Mouse (Mus musculus) liver, adult 2 months (tissue): ENCODE measurements around the gene Myo18b. TPM values are rescaled to one million over a fixed set of nuclear protein-coding genes. Genes with fewer than 3 reads are reported as not detected.

Source experiments
- DNase-seq: peaks from one replicate; pipeline ENCODE4 v3.0.0-alpha.2; 2011; ENCODE audit warnings: low read depth, low spot score; ENCODE audit errors: extremely low read depth
- H3K27ac ChIP-seq: fragments of 200-500 bp; replicated peaks from 2 replicates; pipeline ENCODE4 v1.5.1; 2012; ENCODE audit warnings: low read depth, mild to moderate bottlenecking, control low read depth, inconsistent platforms, low read length; ENCODE audit not compliant: insufficient read depth
- H3K27me3 ChIP-seq: fragments of 200-500 bp; 2 replicates; pipeline ENCODE4 v1.6.1; 2012; ENCODE audit warnings: mild to moderate bottlenecking, moderate library complexity, low read length, inconsistent platforms; ENCODE audit not compliant: control insufficient read depth, insufficient read depth
- H3K36me3 ChIP-seq: fragments of 200-500 bp; 2 replicates; pipeline ENCODE4 v1.6.1; 2012; ENCODE audit warnings: low read length, inconsistent platforms; ENCODE audit not compliant: control insufficient read depth, insufficient read depth
- H3K4me1 ChIP-seq: fragments of 200-500 bp; 2 replicates; pipeline ENCODE4 v1.6.1; 2011; ENCODE audit warnings: low read length; ENCODE audit not compliant: control insufficient read depth, insufficient read depth
- H3K4me3 ChIP-seq: fragments of 200-500 bp; 2 replicates; pipeline ENCODE4 v1.5.1; 2011; ENCODE audit warnings: low read depth, mild to moderate bottlenecking, control low read depth, low read length, moderate library complexity; ENCODE audit not compliant: insufficient read depth
- H3K79me2 ChIP-seq: fragments of 200-500 bp; 2 replicates; pipeline ENCODE4 v1.6.1; 2012; ENCODE audit warnings: inconsistent platforms, mild to moderate bottlenecking, low read length, moderate library complexity; ENCODE audit not compliant: control insufficient read depth, insufficient read depth
- H3K9ac ChIP-seq: fragments of 200-500 bp; 2 replicates; pipeline ENCODE4 v1.6.1; 2012; ENCODE audit warnings: low read depth, mild to moderate bottlenecking, control low read depth, inconsistent platforms, low read length
- CTCF ChIP-seq: fragments of 200-500 bp; IDR thresholded peaks from 2 replicates; pipeline ENCODE4 v1.5.1; 2011; ENCODE audit warnings: low read depth, low read length, control low read depth
- POLR2A ChIP-seq: fragments of 200-500 bp; IDR thresholded peaks from 2 replicates; pipeline ENCODE4 v1.6.1; 2011; ENCODE audit warnings: low read length, control low read depth; ENCODE audit not compliant: insufficient read depth; ENCODE audit errors: extremely low read depth
- WGBS: fragments of 180-500 bp; shearing (Covaris S2); methylation state at CpG from one replicate; pipeline ENCODE4 v1.1.7; 2018; 5-methylcytosine and 5-hydroxymethylcytosine counted together
- polyA plus RNA-seq: library from polyadenylated mRNA; depleted of rRNA; stranded (reverse); fragments of >200 nt; gene quantifications from 2 replicates; pipeline ENCODE4 v1.2.3, GENCODE M21; 2012; rRNA removed
- total RNA-seq: library from RNA; depleted of rRNA; stranded (reverse); fragments of >200 nt; gene quantifications from 2 replicates; pipeline ENCODE4 v1.2.3, GENCODE M21; 2014; rRNA removed

Gene Myo18b
- total and polyA plus RNA-seq, 2 experiments: 0.04 to 0.28 TPM

DNA sequence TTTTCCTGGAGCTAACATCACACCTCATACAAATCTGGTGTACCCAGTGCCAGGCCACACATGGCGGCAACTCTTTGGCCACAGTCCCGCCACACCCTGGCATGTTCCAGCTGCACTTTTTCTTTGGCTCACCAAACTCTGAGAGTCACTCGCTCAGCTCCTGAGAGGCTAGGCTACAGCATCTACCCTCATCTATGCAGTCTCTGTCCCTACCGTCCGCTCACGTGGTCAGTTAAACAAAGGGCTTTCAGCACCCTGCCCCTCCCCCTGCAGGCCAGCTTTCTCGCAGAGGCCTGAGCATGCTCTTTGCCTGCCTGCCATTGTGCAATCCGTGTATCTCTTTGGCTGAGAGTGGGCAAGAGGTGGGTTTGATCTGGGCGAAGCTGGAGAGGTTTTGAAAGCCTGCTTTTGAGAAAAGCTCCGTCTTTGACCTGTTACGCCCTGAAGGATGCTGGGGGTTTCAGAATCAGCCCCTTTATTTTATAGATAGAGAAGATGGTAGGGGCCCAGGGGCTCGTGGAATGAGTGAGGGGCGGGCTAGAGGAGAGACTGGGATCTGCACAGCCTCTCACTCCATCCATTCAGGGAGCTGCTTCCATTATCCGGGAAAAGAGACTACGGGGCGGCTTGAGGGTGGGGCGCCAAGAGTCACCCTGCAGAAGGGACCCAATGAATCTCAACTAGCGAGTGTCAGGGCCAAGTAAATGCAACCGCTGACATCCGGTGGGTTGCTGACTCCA is 252.5 kb downstream of the Myo18b start:
- TF ChIP-seq POLR2A: no peak
- no peak for TF ChIP-seq CTCF
- H3K27me3 ChIP-seq: no peaks in the 10 kb centered on the region; the same call in 1 of the 2 replicates
- H3K79me2 ChIP-seq: no peaks in the 10 kb centered on the region
- DNase-seq: no peak
- H3K9ac ChIP-seq: no peak overlapping the region
- 47% methylated on average over 20 of the region's 20 CpGs for WGBS
- H3K4me3 ChIP-seq: no peak overlapping the region
- H3K36me3 ChIP-seq: no peaks in the 10 kb centered on the region
- no peaks in the 10 kb centered on the region for H3K4me1 ChIP-seq
- H3K27ac ChIP-seq: no peak overlapping the region

DNA sequence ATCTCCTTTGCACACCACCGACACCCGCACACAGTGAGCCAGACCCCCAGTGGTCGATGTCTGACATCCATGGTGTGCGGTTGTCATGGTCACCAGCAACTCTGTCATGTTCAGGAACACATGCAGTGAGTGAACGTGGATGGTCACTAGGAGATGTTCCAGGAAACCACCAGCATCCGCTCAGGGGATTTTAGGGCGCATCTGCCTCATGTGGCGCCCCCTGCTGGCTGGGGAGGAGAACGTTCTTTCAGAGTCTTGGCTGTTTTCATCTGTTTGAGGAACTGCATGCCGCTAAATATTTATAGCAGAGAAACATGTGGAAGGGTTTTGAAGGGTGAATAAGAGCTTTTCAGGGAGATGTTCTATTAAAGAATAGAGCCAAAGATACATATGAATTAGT is 253.4 kb downstream of the Myo18b start:
- Histone ChIP-seq H3K27me3 (no peaks in the 10 kb centered on the region; the same call in 1 of the 2 replicates), H3K79me2 (no peaks in the 10 kb centered on the region), H3K4me3 (no peak overlapping the region), H3K27ac (no peak overlapping the region), H3K36me3 (no peaks in the 10 kb centered on the region), H3K9ac (no peak overlapping the region), H3K4me1 (no peaks in the 10 kb centered on the region)
- 58% methylated on average over 10 of the region's 10 CpGs for WGBS
- DNase-seq: no peak
- TF ChIP-seq CTCF (peak; percentile 63), POLR2A (no peak)

DNA sequence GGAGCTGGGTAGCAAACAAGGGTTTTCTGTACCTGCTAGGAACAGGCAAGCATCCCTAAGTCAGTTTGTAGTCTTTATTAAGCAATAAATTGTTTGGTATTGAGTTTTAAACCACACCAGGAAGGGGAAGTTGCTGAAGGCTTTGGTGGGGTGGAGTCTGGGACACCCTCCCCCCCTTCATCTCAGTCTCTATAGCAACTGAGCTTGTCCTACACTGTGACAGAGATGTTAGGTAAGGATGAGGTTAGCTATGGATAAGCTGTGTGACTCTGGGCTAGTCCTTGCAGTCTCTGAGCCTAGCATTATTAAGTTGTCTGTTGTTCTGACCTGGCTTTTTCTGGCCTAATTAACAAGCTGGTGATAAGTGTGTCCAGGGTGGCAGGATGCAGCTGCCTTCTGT is 254.4 kb downstream of the Myo18b start:
- H3K4me3 ChIP-seq: no peak overlapping the region
- no peaks in the 10 kb centered on the region for H3K36me3 ChIP-seq
- H3K4me1 ChIP-seq: no peaks in the 10 kb centered on the region
- no peaks in the 10 kb centered on the region for H3K79me2 ChIP-seq
- no peak overlapping the region for H3K27ac ChIP-seq
- DNase-seq: no peak
- no peak overlapping the region for H3K9ac ChIP-seq
- TF ChIP-seq POLR2A: no peak
- TF ChIP-seq CTCF: no peak
- H3K27me3 ChIP-seq: no peaks in the 10 kb centered on the region; the same call in 1 of the 2 replicates

DNA sequence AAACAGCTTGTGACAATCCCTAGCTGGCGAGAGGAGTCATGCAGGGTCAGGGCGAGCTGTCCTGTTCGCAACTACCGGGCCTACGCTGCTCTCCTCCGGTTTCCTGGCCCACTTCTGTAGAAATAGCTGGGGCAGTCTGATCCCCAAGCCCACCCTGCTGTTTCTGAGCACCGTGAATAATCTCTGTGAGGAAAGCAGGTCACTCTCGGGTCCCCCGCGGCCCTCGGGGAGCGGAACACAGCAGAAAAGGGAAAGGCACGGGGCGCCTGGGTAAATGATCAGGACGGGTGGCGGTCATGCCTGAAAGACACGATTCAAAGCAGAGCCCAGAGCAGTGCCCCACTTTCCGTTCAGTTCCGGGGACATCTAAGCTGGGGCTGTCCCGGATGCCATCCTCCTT is 255.0 kb downstream of the Myo18b start:
- WGBS: 22% methylated on average over 20 of the region's 20 CpGs
- Histone ChIP-seq H3K27ac (no peak overlapping the region), H3K4me3 (no peak overlapping the region), H3K4me1 (no peaks in the 10 kb centered on the region), H3K27me3 (no peaks in the 10 kb centered on the region; the same call in 1 of the 2 replicates), H3K36me3 (no peaks in the 10 kb centered on the region), H3K79me2 (no peaks in the 10 kb centered on the region), H3K9ac (no peak overlapping the region)
- DNase-seq: no peak
- TF ChIP-seq POLR2A (no peak), CTCF (no peak)

DNA sequence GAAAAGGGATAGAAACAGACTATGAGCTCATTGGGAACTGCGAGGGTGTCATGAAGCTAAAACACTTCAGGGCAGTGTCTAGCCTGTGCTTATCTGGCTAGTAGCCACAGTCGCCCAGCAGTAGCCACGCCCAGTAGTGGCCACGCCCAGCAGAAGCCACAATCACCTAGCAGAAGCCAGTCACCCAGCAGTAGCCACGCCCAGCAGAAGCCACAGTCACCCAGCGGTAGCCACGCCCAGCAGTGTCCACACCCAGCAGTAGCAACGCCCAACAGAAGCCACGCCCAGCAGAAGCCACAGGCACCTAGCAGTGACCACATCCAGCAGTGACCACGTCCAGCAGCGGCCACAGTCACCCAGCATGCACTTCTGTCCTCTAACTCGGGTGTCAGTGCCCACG is 255.5 kb downstream of the Myo18b start:
- Histone ChIP-seq H3K4me3 (no peak overlapping the region), H3K36me3 (no peaks in the 10 kb centered on the region), H3K4me1 (no peaks in the 10 kb centered on the region), H3K9ac (no peak overlapping the region), H3K27me3 (no peaks in the 10 kb centered on the region; the same call in 1 of the 2 replicates), H3K79me2 (no peaks in the 10 kb centered on the region), H3K27ac (no peak overlapping the region)
- TF ChIP-seq CTCF (no peak), POLR2A (no peak)
- 14% methylated on average over 13 of the region's 13 CpGs for WGBS
- no peak for DNase-seq

Other genes starting within 250 kb of the Myo18b start
- gene Grk3, start 119.4 kb upstream of the Myo18b start, total RNA-seq: 4.0 and 4.1 TPM in 2 replicates
- 0.93 and 2.3 TPM in 2 replicates for gene Grk3, start 119.4 kb upstream of the Myo18b start, polyA plus RNA-seq
- gene Crybb2, start 173.8 kb upstream of the Myo18b start, total RNA-seq: not detected in 2 replicates
- not detected in 2 replicates for gene Crybb2, start 173.8 kb upstream of the Myo18b start, polyA plus RNA-seq
- gene Crybb3, start 185.2 kb upstream of the Myo18b start, total RNA-seq: 0.27 and 2.3 TPM in 2 replicates
- 2.4 and 4.3 TPM in 2 replicates for gene Crybb3, start 185.2 kb upstream of the Myo18b start, polyA plus RNA-seq